Mouse (Mus musculus): Measurements from ENCODE around the gene Moxd1. TPM values are rescaled to one million over a fixed set of nuclear protein-coding genes. Genes with fewer than 3 reads are reported as not detected.

Gene Moxd1
- polyA plus RNA-seq (2012; rRNA removed): 6.7 and 10.0 TPM in 2 replicates

GRCm38 (mm10) chr10:24223449-24224143 lies at the start of gene Moxd1:
TSS of gene Moxd1 (plus strand) at chr10:24223517.

Other genes starting within 250 kb of the Moxd1 start
- not detected in 2 replicates for gene Taar6, start 237.9 kb upstream of the Moxd1 start, polyA plus RNA-seq (2012; rRNA removed)
- gene Taar7a, start 230.0 kb upstream of the Moxd1 start, polyA plus RNA-seq (2012; rRNA removed): not detected in 2 replicates
- gene Taar7b, start 223.6 kb upstream of the Moxd1 start, polyA plus RNA-seq (2012; rRNA removed): not detected in 2 replicates
- gene Taar7d, start 196.3 kb upstream of the Moxd1 start, polyA plus RNA-seq (2012; rRNA removed): not detected in 2 replicates
- not detected in 2 replicates for gene Taar7e, start 185.9 kb upstream of the Moxd1 start, polyA plus RNA-seq (2012; rRNA removed)
- not detected in 2 replicates for gene Taar7f, start 174.0 kb upstream of the Moxd1 start, polyA plus RNA-seq (2012; rRNA removed)
- not detected in 2 replicates for gene Taar8a, start 147.0 kb upstream of the Moxd1 start, polyA plus RNA-seq (2012; rRNA removed)
- not detected in 2 replicates for gene Taar8b, start 131.2 kb upstream of the Moxd1 start, polyA plus RNA-seq (2012; rRNA removed)
- not detected in 2 replicates for gene Taar8c, start 121.6 kb upstream of the Moxd1 start, polyA plus RNA-seq (2012; rRNA removed)
- not detected in 2 replicates for gene Taar9, start 114.0 kb upstream of the Moxd1 start, polyA plus RNA-seq (2012; rRNA removed)
- gene Stx7, start 74.2 kb upstream of the Moxd1 start, polyA plus RNA-seq (2012; rRNA removed): 67.1 and 88.1 TPM in 2 replicates

Measured in colon, adult 2 months (tissue).